Mouse (Mus musculus): ENCODE measurements around the gene Ran. TPM values are rescaled to one million over a fixed set of nuclear protein-coding genes. Genes with fewer than 3 reads are reported as not detected.

The Ran gene
- polyA plus RNA-seq, 1 experiment, result 466 TPM

DNA sequence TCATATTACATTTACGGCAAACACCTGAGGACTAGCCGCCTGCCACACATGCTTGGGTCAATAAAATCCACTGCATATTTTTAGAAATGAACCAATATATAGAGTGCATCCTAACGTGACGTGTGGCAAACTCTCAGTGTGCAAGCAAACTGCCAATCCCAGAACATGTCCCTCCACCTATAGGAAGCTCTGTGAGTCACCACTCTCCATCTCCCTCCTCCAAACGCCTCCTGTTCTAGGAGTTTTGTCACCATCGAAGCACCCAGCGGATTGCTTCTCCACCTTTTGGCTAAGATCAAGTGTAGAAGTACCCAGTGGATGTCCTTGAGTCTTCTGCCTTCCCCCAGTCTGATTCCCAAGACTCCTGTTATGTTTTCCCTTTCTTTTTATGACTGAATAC, 17.9 kb downstream of the Ran start:
- H3K36me3 ChIP-seq (ENCODE audit: control insufficient read depth, insufficient read depth), result no peaks in the 10 kb centered on the region
- no peak overlapping the region for H3K4me3 ChIP-seq
- no peak for TF ChIP-seq MAX (IDR thresholded peaks at IDR 0.05; ENCODE audit: low read depth)
- no peak for TF ChIP-seq USF1 (IDR thresholded peaks at IDR 0.05; ENCODE audit: low read depth)
- no peak for TF ChIP-seq POLR2A (IDR thresholded peaks at IDR 0.05; ENCODE audit: insufficient read length, low read depth)
- TF ChIP-seq REST (IDR thresholded peaks at IDR 0.05; ENCODE audit: insufficient read depth, insufficient read length), result no peak
- H3K27me3 ChIP-seq (ENCODE audit: control insufficient read depth, insufficient read depth, insufficient read length), result no peaks in the 10 kb centered on the region
- no peaks in the 10 kb centered on the region for H3K79me2 ChIP-seq (ENCODE audit: control insufficient read depth, insufficient read depth)
- H3ac ChIP-seq (ENCODE audit: control insufficient read depth, insufficient read length), result no peak overlapping the region
- H3K4me2 ChIP-seq (ENCODE audit: low read depth), result no peak overlapping the region

DNA sequence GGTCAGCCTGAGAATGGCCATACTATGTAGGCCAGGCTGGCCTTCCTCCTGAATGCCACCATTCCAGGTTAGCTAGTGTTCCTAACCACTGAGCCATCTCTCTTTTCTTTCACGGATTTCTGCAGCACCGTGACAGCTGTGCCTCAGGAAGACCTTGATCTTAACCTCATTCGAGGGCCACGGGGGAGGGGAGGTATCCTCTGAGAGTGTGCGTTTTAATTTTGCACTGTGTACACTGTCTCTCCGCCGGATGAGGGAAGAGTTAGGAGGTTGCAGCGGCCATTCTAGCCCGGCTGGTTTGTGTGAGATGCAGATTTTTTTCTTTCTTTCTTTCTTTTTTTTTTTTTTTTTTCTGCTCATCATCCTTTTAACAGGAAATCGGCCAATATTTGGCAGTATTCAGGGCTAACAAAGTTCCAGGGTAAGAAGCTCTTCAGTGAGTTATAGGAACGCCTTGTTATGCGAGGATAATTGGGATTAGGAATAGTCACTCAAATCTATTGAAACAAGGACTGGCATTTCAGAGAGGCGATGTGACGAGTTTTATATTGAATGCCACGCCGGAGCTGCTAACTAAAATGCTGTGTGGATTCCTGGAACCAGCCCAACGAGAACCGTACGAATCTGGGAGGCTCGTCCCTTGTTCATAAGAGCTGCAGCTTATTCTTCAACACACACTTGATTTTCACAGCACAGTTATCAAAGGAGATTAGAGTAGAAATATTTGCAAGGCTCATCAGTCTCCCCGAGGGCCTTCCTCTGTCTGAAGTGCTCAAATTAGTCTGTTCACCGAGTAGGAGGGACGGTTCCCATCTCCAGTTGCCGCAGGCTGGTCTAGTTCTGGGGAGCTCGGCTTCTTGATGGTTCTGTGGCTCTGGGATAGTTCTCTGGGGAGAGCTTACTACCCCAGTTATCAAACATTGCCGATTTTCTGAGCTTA, 26.0 kb downstream of the Ran start:
- no peak overlapping the region for H3K4me2 ChIP-seq (ENCODE audit: low read depth)

DNA sequence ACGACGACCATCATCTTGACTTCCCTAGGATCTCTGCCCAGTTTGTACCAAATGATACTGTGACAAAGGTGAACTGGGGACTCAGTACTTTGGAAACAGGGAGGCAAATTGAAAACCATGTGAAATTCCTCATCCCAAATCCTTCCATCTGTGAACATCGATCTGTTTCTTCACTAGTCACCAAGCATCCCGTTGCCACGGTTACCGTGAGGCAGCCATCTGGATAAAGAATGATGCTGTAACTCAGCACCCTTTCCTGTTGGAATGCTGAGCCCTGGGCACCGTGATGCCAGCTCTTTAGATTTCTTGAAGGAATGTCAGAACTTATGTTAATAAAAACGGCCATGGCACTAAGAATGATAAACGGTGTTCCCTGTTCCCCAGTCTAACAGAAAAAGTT, 29.5 kb downstream of the Ran start:
- peaks cover 36% of the 10 kb centered on the region for H3K27me3 ChIP-seq (ENCODE audit: control insufficient read depth, insufficient read depth, insufficient read length)
- no peak overlapping the region for H3ac ChIP-seq (ENCODE audit: control insufficient read depth, insufficient read length)
- no peak overlapping the region for H3K4me3 ChIP-seq
- no peaks in the 10 kb centered on the region for H3K79me2 ChIP-seq (ENCODE audit: control insufficient read depth, insufficient read depth)
- no peak for TF ChIP-seq MYOG (IDR thresholded peaks at IDR 0.05; ENCODE audit: control insufficient read depth in 1 of 3, insufficient read depth in 1 of 3, insufficient read length in 2 of 3, low read depth in 2 of 3)
- TF ChIP-seq MAX (IDR thresholded peaks at IDR 0.05; ENCODE audit: low read depth), result no peak
- TF ChIP-seq TCF3 (IDR thresholded peaks at IDR 0.05; ENCODE audit: insufficient read length, low read depth), result no peak
- TF ChIP-seq SRF (IDR thresholded peaks at IDR 0.05; ENCODE audit: control insufficient read depth, insufficient read length, low read depth), result no peak
- no peak for TF ChIP-seq POLR2AphosphoS2 (IDR thresholded peaks at IDR 0.05; ENCODE audit: insufficient read length, low read depth)
- no peak for TF ChIP-seq USF1 (IDR thresholded peaks at IDR 0.05; ENCODE audit: low read depth)
- no peak for TF ChIP-seq CEBPB (IDR thresholded peaks at IDR 0.05; ENCODE audit: insufficient read depth, poor library complexity, severe bottlenecking)
- no peak for TF ChIP-seq TCF12 (IDR thresholded peaks at IDR 0.05; ENCODE audit: insufficient read depth, poor library complexity, severe bottlenecking)
- no peak for TF ChIP-seq POLR2A (IDR thresholded peaks at IDR 0.05; ENCODE audit: insufficient read length, low read depth)
- TF ChIP-seq E2F4 (IDR thresholded peaks at IDR 0.05; ENCODE audit: insufficient read depth), result no peak
- TF ChIP-seq MYOD1 (IDR thresholded peaks at IDR 0.05; ENCODE audit: control insufficient read depth in 1 of 3, insufficient read length in 2 of 3, low read depth in 2 of 3), result no peak
- no peak for TF ChIP-seq REST (IDR thresholded peaks at IDR 0.05; ENCODE audit: insufficient read depth, insufficient read length)
- no peaks in the 10 kb centered on the region for H3K36me3 ChIP-seq (ENCODE audit: control insufficient read depth, insufficient read depth)
- no peak overlapping the region for H3K4me2 ChIP-seq (ENCODE audit: low read depth)

More for the DNA sequence above, 26.0 kb downstream of the Ran start:
- H3K79me2 ChIP-seq (ENCODE audit: control insufficient read depth, insufficient read depth), result no peaks in the 10 kb centered on the region
- no peak for TF ChIP-seq TCF3 (IDR thresholded peaks at IDR 0.05; ENCODE audit: insufficient read length, low read depth)
- TF ChIP-seq MYOG (IDR thresholded peaks at IDR 0.05; ENCODE audit: control insufficient read depth in 1 of 3, insufficient read depth in 1 of 3, insufficient read length in 2 of 3, low read depth in 2 of 3), result no peak
- H3ac ChIP-seq (ENCODE audit: control insufficient read depth, insufficient read length), result no peak overlapping the region
- H3K27me3 ChIP-seq (ENCODE audit: control insufficient read depth, insufficient read depth, insufficient read length), result peaks cover 18% of the 10 kb centered on the region
- no peaks in the 10 kb centered on the region for H3K36me3 ChIP-seq (ENCODE audit: control insufficient read depth, insufficient read depth)
- no peak overlapping the region for H3K4me3 ChIP-seq

DNA sequence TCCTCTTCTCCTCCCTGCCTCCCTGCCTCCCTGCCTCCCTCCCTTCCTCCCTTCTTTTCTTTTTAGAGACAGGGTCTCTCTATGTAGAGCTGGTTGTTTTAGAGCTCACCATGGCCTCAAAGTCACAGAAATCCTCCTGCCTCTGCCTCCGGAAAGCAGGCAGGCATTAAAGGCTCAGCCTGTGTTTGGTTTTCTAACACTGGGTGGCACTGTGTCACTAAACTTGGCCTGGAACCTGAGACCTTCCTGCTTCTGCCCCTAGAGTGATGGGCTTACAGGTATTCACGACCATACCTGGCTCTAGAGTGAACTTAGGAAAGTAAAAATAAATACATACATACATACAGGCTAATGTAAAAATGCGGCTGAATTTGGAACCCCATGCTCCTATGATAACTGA, 32.0 kb downstream of the Ran start:
- Histone ChIP-seq H3K36me3 (ENCODE audit: control insufficient read depth, insufficient read depth) (no peaks in the 10 kb centered on the region), H3K4me3 (no peak overlapping the region), H3ac (ENCODE audit: control insufficient read depth, insufficient read length) (no peak overlapping the region), H3K79me2 (ENCODE audit: control insufficient read depth, insufficient read depth) (no peaks in the 10 kb centered on the region), H3K4me2 (ENCODE audit: low read depth) (no peak overlapping the region), H3K27me3 (ENCODE audit: control insufficient read depth, insufficient read depth, insufficient read length) (peaks cover 44% of the 10 kb centered on the region)
- TF ChIP-seq MYOD1 (IDR thresholded peaks at IDR 0.05; ENCODE audit: control insufficient read depth in 1 of 3, insufficient read length in 2 of 3, low read depth in 2 of 3) (no peak), SRF (IDR thresholded peaks at IDR 0.05; ENCODE audit: control insufficient read depth, insufficient read length, low read depth) (no peak), REST (IDR thresholded peaks at IDR 0.05; ENCODE audit: insufficient read depth, insufficient read length) (no peak), TCF3 (IDR thresholded peaks at IDR 0.05; ENCODE audit: insufficient read length, low read depth) (no peak), USF1 (IDR thresholded peaks at IDR 0.05; ENCODE audit: low read depth) (no peak), CEBPB (IDR thresholded peaks at IDR 0.05; ENCODE audit: insufficient read depth, poor library complexity, severe bottlenecking) (no peak), TCF12 (IDR thresholded peaks at IDR 0.05; ENCODE audit: insufficient read depth, poor library complexity, severe bottlenecking) (no peak), POLR2AphosphoS2 (IDR thresholded peaks at IDR 0.05; ENCODE audit: insufficient read length, low read depth) (no peak), MYOG (IDR thresholded peaks at IDR 0.05; ENCODE audit: control insufficient read depth in 1 of 3, insufficient read depth in 1 of 3, insufficient read length in 2 of 3, low read depth in 2 of 3) (no peak), POLR2A (IDR thresholded peaks at IDR 0.05; ENCODE audit: insufficient read length, low read depth) (no peak), E2F4 (IDR thresholded peaks at IDR 0.05; ENCODE audit: insufficient read depth) (no peak), MAX (IDR thresholded peaks at IDR 0.05; ENCODE audit: low read depth) (no peak)
